In the genomic region with DNA sequence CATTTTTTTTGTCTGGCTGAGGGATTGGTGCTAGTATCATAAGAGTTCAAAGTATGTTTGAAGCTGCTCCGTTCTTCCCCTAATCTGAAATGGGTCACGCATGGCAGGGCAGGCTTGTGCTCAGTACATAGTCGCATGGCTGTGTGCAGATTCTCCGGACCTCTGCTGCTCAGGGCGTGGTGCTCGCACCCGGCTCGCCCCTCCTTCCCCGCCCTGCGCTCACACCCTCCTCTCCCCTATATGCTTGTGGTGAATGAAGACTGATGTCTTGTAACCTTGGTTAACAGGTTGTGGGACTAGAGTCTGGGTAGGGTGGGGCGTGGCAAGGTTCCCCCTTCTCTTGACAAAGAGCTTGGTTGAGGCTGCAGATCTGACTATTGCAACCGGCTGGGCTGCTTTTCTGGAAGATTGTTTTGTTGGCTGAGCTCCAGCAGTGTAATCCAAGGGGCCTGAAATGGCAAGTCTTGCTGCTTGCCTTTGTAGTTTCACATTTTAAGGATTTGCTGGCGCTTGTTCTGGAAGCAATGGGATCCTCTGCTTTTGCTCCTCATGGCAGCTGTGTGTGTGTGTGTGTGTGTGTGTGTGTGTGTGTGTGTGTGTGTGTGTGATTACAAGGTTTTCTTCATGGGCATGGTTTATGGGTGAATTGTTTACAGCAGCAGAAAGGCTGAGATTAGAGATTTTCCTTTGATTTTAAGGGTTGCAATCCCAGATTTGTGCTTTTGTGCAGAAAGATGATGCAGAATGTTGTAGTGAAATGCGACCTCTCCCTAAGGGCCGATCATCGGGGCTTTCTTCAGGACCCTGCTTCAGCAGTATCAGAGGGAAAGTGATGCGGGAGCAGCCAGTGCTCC, we compare ENCODE assay signal across 8 mouse cellular contexts.
DNase-seq lines count a peak whose midpoint lies in the region; ATAC-seq lines count a peak whose summit lies in the region.

No protein-coding gene starts in this region.

- H3K4me3 ChIP-seq in forebrain, embryonic 10.5 days: peak overlapping the region; percentile 36
- H3K4me3 ChIP-seq in megakaryocyte, embryonic 14.5 days (replicated peaks): peak overlapping the region; percentile 87

- intact Hi-C loops in heart, postnatal 10 days (cut with DNase I): loop anchor here (5.0 kb wide), 2 partner anchors 74 to 236 kb away; a partner anchor contains a TSS

- peak overlapping the region; percentile 86 for H3K27ac ChIP-seq in forebrain, embryonic 10.5 days

- ATAC-seq in activated CD4-positive, CD25-positive, alpha-beta regulatory T cell, adult 4 months: peak; percentile 65

- no peaks in the 10 kb centered on the region for H3K36me3 ChIP-seq in forebrain, embryonic 10.5 days (replicated peaks)
- H3K36me3 ChIP-seq in megakaryocyte, embryonic 14.5 days (replicated peaks; ENCODE audit: low read length): no peaks in the 10 kb centered on the region

- DNase-seq in A20 (ENCODE audit: low read depth, low spot score): peak; percentile 90
- DNase-seq in forebrain, embryonic 10.5 days (ENCODE audit: extremely low spot score, low spot score): peak; percentile 53
- peak; percentile 77 to 88 for DNase-seq in heart, postnatal 10 days
- DNase-seq in kidney, postnatal 25 days: peak; percentile 76 to 78
- DNase-seq in skeletal muscle tissue, adult 2 months (ENCODE audit: low read depth, low spot score): peak; percentile 77
- DNase-seq in Muller cell, postnatal 12 days (ENCODE audit: inconsistent ontology term): no peak

- 43% methylated on average over 17 of the region's 17 CpGs for WGBS in forebrain, embryonic 10.5 days

- H3K27me3 ChIP-seq in forebrain, embryonic 10.5 days (ENCODE audit: poor library complexity, severe bottlenecking): no peaks in the 10 kb centered on the region
- H3K27me3 ChIP-seq in megakaryocyte, embryonic 14.5 days (replicated peaks): peaks cover 21% of the 10 kb centered on the region

- peaks cover 44% of the 10 kb centered on the region for H3K4me1 ChIP-seq in forebrain, embryonic 10.5 days
- H3K4me1 ChIP-seq in megakaryocyte, embryonic 14.5 days: peaks cover 44% of the 10 kb centered on the region

- no peaks in the 10 kb centered on the region for H3K9me3 ChIP-seq in forebrain, embryonic 10.5 days
- peaks cover 9% of the 10 kb centered on the region for H3K9me3 ChIP-seq in megakaryocyte, embryonic 14.5 days
